Mouse (Mus musculus): Measurements from ENCODE around the gene Rps18. TPM values are rescaled to one million over a fixed set of nuclear protein-coding genes. Genes with fewer than 3 reads are reported as not detected.

Rps18 gene
- polyA plus RNA-seq, 2 experiments: 1,098 to 1,411 TPM

DNA sequence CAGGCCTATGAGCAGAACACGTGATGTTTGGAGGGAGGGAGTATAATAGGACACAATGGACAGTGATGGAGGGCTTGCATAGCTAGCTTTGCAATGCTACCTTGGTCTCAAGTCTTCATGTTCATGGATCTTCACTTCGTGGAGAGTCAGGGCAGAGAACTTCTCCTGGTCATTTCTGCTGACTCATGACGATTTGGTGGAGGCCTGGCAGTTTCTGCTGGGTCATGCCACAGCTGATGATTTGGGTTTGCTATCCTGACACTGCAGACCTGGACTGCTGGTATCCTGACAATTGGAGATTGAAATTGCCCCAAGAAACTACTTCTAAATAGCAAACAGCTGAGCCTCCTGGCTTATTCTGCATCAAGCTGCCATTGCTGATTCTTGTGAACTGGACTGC, 17.8 kb upstream of the Rps18 start:
- peaks cover 10% of the 10 kb centered on the region; the same call in 1 of the 2 replicates for H3K27me3 ChIP-seq (ENCODE audit: control insufficient read depth, insufficient read depth, low read length)
- no peak overlapping the region for H3K4me2 ChIP-seq (ENCODE audit: low read depth)
- TF ChIP-seq CTCF (IDR thresholded peaks at IDR 0.05; ENCODE audit: low read depth) (no peak), EP300 (IDR thresholded peaks at IDR 0.05; ENCODE audit: low read depth) (0 out of 2 replicates have a peak, but pooled peaks have one; percentile 35)
- no peaks in the 10 kb centered on the region for H3K36me3 ChIP-seq (replicated peaks; ENCODE audit: control insufficient read depth, insufficient read depth, low read depth)
- DNase-seq (ENCODE audit: low read depth in 3 of 3, low spot score in 3 of 3) (no peak), ATAC-seq (ENCODE audit: insufficient read depth) (no peak)
- H3K4me3 ChIP-seq (ENCODE audit: insufficient read depth in 1 of 2, low read depth in 2 of 2, low read length in 2 of 2): no peak overlapping the region
- H3K4me1 ChIP-seq (replicated peaks; ENCODE audit: control insufficient read depth in 2 of 2, insufficient read depth in 2 of 2, low read length in 1 of 2): no peaks in the 10 kb centered on the region; a peak in 2 of 4 replicates
- no peak overlapping the region for H3K27ac ChIP-seq
- no peak overlapping the region for H3K9ac ChIP-seq (replicated peaks)
- WGBS (ENCODE audit: insufficient replicate concordance): 44% methylated on average over 3 of the region's 3 CpGs
- H3K9me3 ChIP-seq (ENCODE audit: control insufficient read depth, low read length): no peaks in the 10 kb centered on the region

DNA sequence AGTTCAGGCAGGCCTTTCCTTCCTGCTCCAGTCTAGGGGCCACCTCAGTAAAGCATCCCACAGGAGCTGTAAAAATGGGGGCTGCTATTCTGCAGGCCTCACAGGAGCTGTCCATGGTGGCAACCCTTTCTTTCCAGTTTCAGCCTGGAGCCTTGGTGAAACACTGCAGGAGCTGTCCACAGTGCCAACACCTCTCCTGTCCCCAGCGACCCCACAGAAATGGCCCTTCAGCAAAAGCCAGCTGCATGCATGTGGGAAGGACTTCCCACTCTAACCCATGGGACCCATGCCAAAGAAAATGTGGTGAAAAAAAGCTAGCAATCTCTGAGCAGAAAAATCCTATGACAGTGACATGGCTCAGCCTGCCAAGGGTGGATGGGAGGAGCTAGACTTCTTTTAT, 16.9 kb upstream of the Rps18 start:
- ATAC-seq (ENCODE audit: insufficient read depth) (no peak), DNase-seq (ENCODE audit: low read depth in 3 of 3, low spot score in 3 of 3) (no peak)
- TF ChIP-seq EP300 (IDR thresholded peaks at IDR 0.05; ENCODE audit: low read depth): no peak
- no peak for TF ChIP-seq CTCF (IDR thresholded peaks at IDR 0.05; ENCODE audit: low read depth)
- 6% methylated on average over 1 of the region's 1 CpGs for WGBS (ENCODE audit: insufficient replicate concordance)
- H3K9me3 ChIP-seq (ENCODE audit: control insufficient read depth, low read length): no peaks in the 10 kb centered on the region
- H3K27ac ChIP-seq: no peak overlapping the region
- H3K4me2 ChIP-seq (ENCODE audit: low read depth): no peak overlapping the region
- H3K4me3 ChIP-seq (ENCODE audit: insufficient read depth in 1 of 2, low read depth in 2 of 2, low read length in 2 of 2): no peak overlapping the region
- no peak overlapping the region for H3K9ac ChIP-seq (replicated peaks)
- H3K36me3 ChIP-seq (replicated peaks; ENCODE audit: control insufficient read depth, insufficient read depth, low read depth): no peaks in the 10 kb centered on the region
- H3K27me3 ChIP-seq (ENCODE audit: control insufficient read depth, insufficient read depth, low read length): peaks cover 2% of the 10 kb centered on the region; the same call in 1 of the 2 replicates
- H3K4me1 ChIP-seq (replicated peaks; ENCODE audit: control insufficient read depth in 2 of 2, insufficient read depth in 2 of 2, low read length in 1 of 2): no peaks in the 10 kb centered on the region; a peak in 2 of 4 replicates

DNA sequence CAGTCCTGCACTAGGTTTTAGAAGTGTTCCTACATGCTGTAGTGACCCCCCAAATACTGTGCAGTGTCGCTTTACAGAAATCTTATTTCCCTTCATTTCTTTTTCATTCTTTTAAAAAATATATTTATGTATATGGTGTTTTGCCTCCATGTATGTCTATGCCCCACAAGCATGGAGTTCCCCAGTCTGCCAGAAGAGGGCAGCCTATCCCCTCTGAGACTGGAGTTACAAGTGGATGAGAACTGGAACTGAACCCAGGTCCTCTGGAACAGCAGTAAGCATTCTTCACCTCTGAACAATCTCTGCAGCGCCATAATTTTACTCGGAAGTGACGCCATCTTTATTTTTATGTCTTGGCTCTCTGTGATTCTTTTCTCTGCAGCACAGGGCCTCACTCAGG, 13.6 kb upstream of the Rps18 start:
- Histone ChIP-seq H3K27me3 (ENCODE audit: control insufficient read depth, insufficient read depth, low read length) (no peaks in the 10 kb centered on the region), H3K9me3 (ENCODE audit: control insufficient read depth, low read length) (no peaks in the 10 kb centered on the region), H3K4me2 (ENCODE audit: low read depth) (no peak overlapping the region), H3K4me3 (ENCODE audit: insufficient read depth in 1 of 2, low read depth in 2 of 2, low read length in 2 of 2) (no peak overlapping the region), H3K27ac (no peak overlapping the region), H3K9ac (replicated peaks) (no peak overlapping the region), H3K4me1 (replicated peaks; ENCODE audit: control insufficient read depth in 2 of 2, insufficient read depth in 2 of 2, low read length in 1 of 2) (no peaks in the 10 kb centered on the region; a peak in 2 of 4 replicates), H3K36me3 (replicated peaks; ENCODE audit: control insufficient read depth, insufficient read depth, low read depth) (no peaks in the 10 kb centered on the region)
- no peak for DNase-seq (ENCODE audit: low read depth in 3 of 3, low spot score in 3 of 3)
- ATAC-seq (ENCODE audit: insufficient read depth): no peak
- TF ChIP-seq EP300 (IDR thresholded peaks at IDR 0.05; ENCODE audit: low read depth): no peak
- TF ChIP-seq CTCF (IDR thresholded peaks at IDR 0.05; ENCODE audit: low read depth): peak; percentile 52
- WGBS (ENCODE audit: insufficient replicate concordance): 67% methylated on average over 4 of the region's 4 CpGs

DNA sequence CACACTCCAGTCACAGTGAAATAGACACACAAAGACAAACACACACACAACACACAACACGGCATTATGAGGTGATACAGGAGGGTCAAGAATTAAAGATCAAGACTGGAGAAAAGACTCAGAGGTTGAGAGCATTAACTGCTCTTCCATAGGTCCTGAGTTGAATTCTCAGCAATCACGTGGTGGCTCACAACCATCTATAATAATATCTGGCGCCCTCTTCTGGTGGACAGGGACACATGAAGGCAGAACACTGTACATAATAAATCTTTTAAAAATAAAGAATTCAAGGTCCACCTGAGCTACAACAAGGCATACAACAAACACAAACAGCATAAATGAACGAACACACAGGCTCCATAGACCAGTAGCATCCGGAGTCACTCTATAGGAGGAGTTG, 13.1 kb upstream of the Rps18 start:
- ATAC-seq (ENCODE audit: insufficient read depth) (peak; percentile 66; the same call in 1 of the 2 replicates), DNase-seq (ENCODE audit: low read depth in 3 of 3, low spot score in 3 of 3) (peak in 2 of 3 experiments; percentile 42 to 57)
- H3K4me1 ChIP-seq (replicated peaks; ENCODE audit: control insufficient read depth in 2 of 2, insufficient read depth in 2 of 2, low read length in 1 of 2): no peaks in the 10 kb centered on the region; a peak in 2 of 4 replicates

DNA sequence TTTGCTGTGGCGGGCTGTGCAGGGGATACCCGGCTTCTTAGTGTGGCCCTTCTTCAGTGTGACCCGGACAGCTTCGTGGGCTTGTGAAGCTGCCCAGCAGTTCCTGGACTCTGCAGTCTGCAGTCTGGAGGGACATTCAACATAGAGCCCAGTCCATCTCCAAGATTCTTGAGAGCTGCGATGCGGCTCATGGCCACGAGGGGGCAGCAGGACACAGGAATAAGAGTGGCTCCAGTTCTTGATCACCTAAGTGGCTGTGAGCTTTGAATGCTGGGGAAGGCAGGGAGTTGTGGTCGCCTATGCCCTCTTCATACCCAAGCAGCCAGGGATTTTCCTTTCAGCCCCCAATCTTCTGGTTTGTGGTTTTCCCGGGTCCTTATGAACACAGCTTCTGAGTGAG, 12.7 kb upstream of the Rps18 start:
- no peak overlapping the region for H3K9ac ChIP-seq (replicated peaks)
- no peak overlapping the region for H3K27ac ChIP-seq
- H3K36me3 ChIP-seq (replicated peaks; ENCODE audit: control insufficient read depth, insufficient read depth, low read depth): no peaks in the 10 kb centered on the region; the same call in 1 of the 2 replicates
- no peaks in the 10 kb centered on the region; a peak in 2 of 4 replicates for H3K4me1 ChIP-seq (replicated peaks; ENCODE audit: control insufficient read depth in 2 of 2, insufficient read depth in 2 of 2, low read length in 1 of 2)
- under 1% methylated on average over 9 of the region's 9 CpGs for WGBS (ENCODE audit: insufficient replicate concordance)
- DNase-seq (ENCODE audit: low read depth in 3 of 3, low spot score in 3 of 3): peak; percentile 59 to 71 (median 65)
- TF ChIP-seq CTCF (IDR thresholded peaks at IDR 0.05; ENCODE audit: low read depth) (peak; percentile 97), EP300 (IDR thresholded peaks at IDR 0.05; ENCODE audit: low read depth) (no peak)
- no peak overlapping the region for H3K4me3 ChIP-seq (ENCODE audit: insufficient read depth in 1 of 2, low read depth in 2 of 2, low read length in 2 of 2)
- H3K9me3 ChIP-seq (ENCODE audit: control insufficient read depth, low read length): no peaks in the 10 kb centered on the region
- no peaks in the 10 kb centered on the region for H3K27me3 ChIP-seq (ENCODE audit: control insufficient read depth, insufficient read depth, low read length)
- no peak overlapping the region for H3K4me2 ChIP-seq (ENCODE audit: low read depth)
- ATAC-seq (ENCODE audit: insufficient read depth): peak; percentile 61; the same call in 1 of the 2 replicates

More for the DNA sequence above, 13.1 kb upstream of the Rps18 start:
- Histone ChIP-seq H3K4me2 (ENCODE audit: low read depth) (no peak overlapping the region), H3K9me3 (ENCODE audit: control insufficient read depth, low read length) (no peaks in the 10 kb centered on the region), H3K27me3 (ENCODE audit: control insufficient read depth, insufficient read depth, low read length) (no peaks in the 10 kb centered on the region), H3K27ac (no peak overlapping the region), H3K9ac (replicated peaks) (no peak overlapping the region), H3K4me3 (ENCODE audit: insufficient read depth in 1 of 2, low read depth in 2 of 2, low read length in 2 of 2) (no peak overlapping the region), H3K36me3 (replicated peaks; ENCODE audit: control insufficient read depth, insufficient read depth, low read depth) (no peaks in the 10 kb centered on the region; the same call in 1 of the 2 replicates)
- TF ChIP-seq EP300 (IDR thresholded peaks at IDR 0.05; ENCODE audit: low read depth) (no peak), CTCF (IDR thresholded peaks at IDR 0.05; ENCODE audit: low read depth) (no peak; the same call in 1 of the 2 replicates)
- 24% methylated on average over 5 of the region's 5 CpGs for WGBS (ENCODE audit: insufficient replicate concordance)

Measured in liver, embryonic 14.5 days (tissue).